Mouse (Mus musculus) brain, adult 10 weeks (tissue): ENCODE results near the gene Sema4g. TPM values are rescaled to one million over a fixed set of nuclear protein-coding genes. Genes with fewer than 3 reads are reported as not detected.

Experiments
- polyA plus RNA-seq: library from polyadenylated mRNA; stranded (reverse); fragments of 350-450 nt; fragmentation: Illumina TruSeq; extraction: RNeasy Lipid Tissue Mini Kit (QIAGEN cat#74804); gene quantifications from one replicate; pipeline ENCODE4 v1.2.3, GENCODE M21; 2015; ENCODE audit warnings: low read depth, low replicate concordance

Sema4g gene
- polyA plus RNA-seq, result 17.9 TPM

GRCm38 (mm10) chr19:44988831-44989566, at the start of gene Sema4g:
Sema4g (plus strand) TSS chr19:44989101.

GRCm38 (mm10) chr19:45005444-45005843, 16.5 kb downstream of the Sema4g start, which contains the start of gene Twnk:
Twnk (plus strand) TSS chr19:45005663.

GRCm38 (mm10) chr19:45005957-45006712, 17.2 kb downstream of the Sema4g start, which contains the start of gene Mrpl43:
Mrpl43 (minus strand) TSS chr19:45006442.

GRCm38 (mm10) chr19:45014335-45014971, 25.6 kb downstream of the Sema4g start, which contains the start of gene Lzts2:
Lzts2 (plus strand) TSS chr19:45014414.

GRCm38 (mm10) chr19:45045651-45046050, 56.8 kb downstream of the Sema4g start, which contains the start of gene Pdzd7:
Pdzd7 (minus strand) TSS chr19:45045717.

GRCm38 (mm10) chr19:45047417-45047934, 58.6 kb downstream of the Sema4g start, which contains the start of gene Sfxn3:
Sfxn3 (plus strand) TSS chr19:45047503.

Other genes with a start within 250 kb of the Sema4g start
- gene Pax2, start 233.1 kb upstream of the Sema4g start, polyA plus RNA-seq, result 0.15 TPM
- 34.5 TPM for gene Slf2, start 58.0 kb upstream of the Sema4g start, polyA plus RNA-seq
- gene Twnk, start 16.6 kb downstream of the Sema4g start, polyA plus RNA-seq, result 8.7 TPM
- 60.1 TPM for gene Mrpl43, start 17.3 kb downstream of the Sema4g start, polyA plus RNA-seq
- gene Lzts2, start 25.3 kb downstream of the Sema4g start, polyA plus RNA-seq, result 29.2 TPM
- gene Pdzd7, start 56.6 kb downstream of the Sema4g start, polyA plus RNA-seq, result 6.5 TPM
- 88.4 TPM for gene Sfxn3, start 58.4 kb downstream of the Sema4g start, polyA plus RNA-seq
- 10.6 TPM for gene Kazald1, start 86.1 kb downstream of the Sema4g start, polyA plus RNA-seq
- gene Tlx1, start 161.6 kb downstream of the Sema4g start, polyA plus RNA-seq, result not detected
- not detected for gene Lbx1, start 246.7 kb downstream of the Sema4g start, polyA plus RNA-seq